In the genomic region with DNA sequence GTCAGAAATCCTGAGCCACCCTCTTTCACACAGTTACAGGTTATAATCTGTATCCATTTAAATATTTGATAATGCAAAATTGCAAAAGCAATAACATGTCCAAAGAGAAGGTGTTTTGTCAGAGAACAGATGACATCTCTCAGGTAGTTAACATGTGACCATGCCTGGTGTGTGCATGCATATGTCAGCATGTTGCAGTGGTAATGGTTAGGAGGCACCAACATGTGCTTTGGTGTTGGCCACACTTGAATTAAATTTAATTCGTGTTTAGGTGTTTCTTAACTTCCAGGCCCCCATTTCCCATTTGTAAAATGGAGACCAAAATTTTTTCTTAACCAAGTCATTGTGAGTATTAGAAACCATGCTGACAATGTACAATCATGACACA, we compare ENCODE assay signal across 18 mouse cellular contexts. TPM values are rescaled to one million over a fixed set of nuclear protein-coding genes. Genes with fewer than 3 reads are reported as not detected.
"Had no signal": no experiment of that assay in that cellular context is flagged by ENCODE, and none has a peak within 500 bp of the region (broad histone marks: within the 10 kb centered on the region; RNA-seq: fewer than 3 reads in every experiment).

No protein-coding gene starts in this region.

- H3K9ac ChIP-seq: limb, embryonic 13.5 days; liver, embryonic 12.5 days; liver, embryonic 15.5 days; lung, embryonic 15.5 days; midbrain, embryonic 12.5 days had no signal

- H3K27me3 ChIP-seq: limb, embryonic 13.5 days; liver, embryonic 12.5 days; liver, embryonic 15.5 days; lung, embryonic 15.5 days; megakaryocyte, embryonic 14.5 days; midbrain, embryonic 12.5 days had no signal

- H3K9me3 ChIP-seq: limb, embryonic 10.5 days; limb, embryonic 13.5 days; liver, embryonic 12.5 days; liver, embryonic 15.5 days; lung, embryonic 15.5 days; megakaryocyte, embryonic 14.5 days; midbrain, embryonic 12.5 days had no signal

- H3K4me2 ChIP-seq: limb, embryonic 13.5 days; liver, embryonic 12.5 days; liver, embryonic 15.5 days; lung, embryonic 15.5 days; midbrain, embryonic 12.5 days had no signal

- H3K27ac ChIP-seq: kidney, postnatal 0 days; layer of hippocampus, adult 2 months; limb, embryonic 10.5 days; limb, embryonic 13.5 days; liver, embryonic 12.5 days; liver, embryonic 15.5 days; lung, embryonic 15.5 days; midbrain, embryonic 12.5 days; stomach, postnatal 0 days had no signal

- H3K4me3 ChIP-seq: layer of hippocampus, adult 2 months; limb, embryonic 10.5 days; limb, embryonic 13.5 days; liver, embryonic 12.5 days; liver, embryonic 15.5 days; lung, embryonic 15.5 days; megakaryocyte, embryonic 14.5 days; midbrain, embryonic 12.5 days; myocyte had no signal

- H3K4me1 ChIP-seq: limb, embryonic 10.5 days; limb, embryonic 13.5 days; lung, embryonic 15.5 days; midbrain, embryonic 12.5 days had no signal

- H3K36me3 ChIP-seq: limb, embryonic 10.5 days; limb, embryonic 13.5 days; liver, embryonic 12.5 days; liver, embryonic 15.5 days; lung, embryonic 15.5 days; midbrain, embryonic 12.5 days had no signal

RNA-seq across cellular contexts. Expression of gene Olfr459, which starts 12.6 kb away (rescaled TPM):
- polyA plus RNA-seq: kidney, adult 2 months; kidney, embryonic 14.5 days; kidney, postnatal 0 days; large intestine, adult 2 months; limb, embryonic 10.5 days; limb, embryonic 13.5 days; liver, embryonic 12.5 days; liver, embryonic 15.5 days; lung, embryonic 15.5 days; midbrain, embryonic 12.5 days; myocyte; neural tube, embryonic 11.5 days; neural tube, embryonic 14.5 days; stomach, embryonic 14.5 days; stomach, postnatal 0 days; thymus, adult 2 months had no signal

RNA-seq across cellular contexts. Expression of gene Kel, which starts 58.2 kb away (rescaled TPM):
- polyA plus RNA-seq: large intestine, adult 2 months; myocyte had no signal
